Mouse (Mus musculus) forebrain, embryonic 14.5 days (tissue): ENCODE measurements at regions not wholly inside any gene's neighbourhood (a gene's known extent, or its start where the extent isn't known, plus 50 kb on each side); places are given as distances from the start of the nearest gene placed in this dataset.

ENCODE experiments used
- ATAC-seq: fragments of 200-750 bp; cut with Nextera tagmentation; 2 replicates; pipeline ENCODE4 v1.8.0; 2017; ENCODE audit warnings: mild to moderate bottlenecking, moderate library complexity
- DNase-seq: peaks from one replicate; pipeline ENCODE4 v3.0.0-alpha.2; 2015; ENCODE audit warnings: low spot score
- H3K27ac ChIP-seq: fragments of 300-500 bp; sonication (generic); 2 replicates; pipeline ENCODE4 v1.5.1; 2014; ENCODE audit warnings: low read depth, mild to moderate bottlenecking, control low read depth, low read length, moderate library complexity
- H3K27me3 ChIP-seq: fragments of 300-500 bp; sonication (generic); replicated peaks from 2 replicates; pipeline ENCODE4 v1.6.1; 2014; ENCODE audit warnings: low read length, control low read depth, mixed read lengths; ENCODE audit not compliant: control insufficient read depth, insufficient read depth
- H3K36me3 ChIP-seq: fragments of 300-500 bp; sonication (generic); 2 replicates; pipeline ENCODE4 v1.6.1; 2014; ENCODE audit warnings: low read length, control low read depth; ENCODE audit not compliant: control insufficient read depth, insufficient read depth
- H3K4me1 ChIP-seq: fragments of 300-500 bp; sonication (generic); 2 replicates; pipeline ENCODE4 v1.6.1; 2014; ENCODE audit warnings: antibody characterized with exemption, low read length, control low read depth; ENCODE audit not compliant: control insufficient read depth, insufficient read depth
- H3K4me2 ChIP-seq: fragments of 300-500 bp; sonication (generic); 2 replicates; pipeline ENCODE4 v1.6.1; 2014; ENCODE audit warnings: mild to moderate bottlenecking, control low read depth, low read length
- H3K4me3 ChIP-seq: fragments of 300-500 bp; sonication (generic); 2 replicates; pipeline ENCODE4 v1.5.1; 2014; ENCODE audit warnings: low read depth, low read length, control low read depth
- H3K9ac ChIP-seq: fragments of 300-500 bp; sonication (generic); 2 replicates; pipeline ENCODE4 v1.6.1; 2014; ENCODE audit warnings: mild to moderate bottlenecking, low read length, control low read depth, moderate library complexity
- H3K9me3 ChIP-seq: fragments of 300-500 bp; sonication (generic); replicated peaks from 2 replicates; pipeline ENCODE4 v1.6.1; 2016; ENCODE audit warnings: low read length, control low read depth, mixed read lengths; ENCODE audit not compliant: control insufficient read depth
- WGBS: fragments of 180-500 bp; shearing (Covaris S2); extraction: QIAGEN DNeasy Blood & Tissue Kit; methylation state at CpG from one replicate; pipeline ENCODE4 v1.1.7; 2014; 5-methylcytosine and 5-hydroxymethylcytosine counted together

DNA sequence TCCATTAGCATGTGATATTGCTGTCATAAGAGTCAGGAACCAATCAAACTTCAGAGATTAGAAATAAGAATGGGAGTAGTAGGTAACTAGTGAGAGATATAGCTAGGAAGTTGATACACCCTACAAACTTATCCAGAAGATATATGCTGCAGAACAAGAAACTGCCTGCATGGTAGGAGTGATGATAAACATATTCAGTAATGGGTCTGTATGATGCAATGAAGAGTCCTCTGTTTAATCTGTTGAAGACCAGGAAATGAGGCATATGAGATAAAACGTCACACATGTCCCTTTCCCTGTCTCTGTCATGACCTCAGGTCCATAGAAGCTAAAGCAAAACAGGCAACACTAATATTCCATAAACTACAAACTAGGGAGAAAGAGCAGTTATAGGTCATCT is 162.2 kb upstream of the Ppargc1a start:
- no peaks in the 10 kb centered on the region for H3K27me3 ChIP-seq
- no peak overlapping the region for H3K4me2 ChIP-seq
- H3K9ac ChIP-seq = no peak overlapping the region
- 85% methylated on average over 1 of the region's 1 CpGs for whole genome bisulfite sequencing
- H3K9me3 ChIP-seq = no peaks in the 10 kb centered on the region
- no peak for DNase-seq
- no peak overlapping the region for H3K4me3 ChIP-seq
- ATAC-seq = no peak
- H3K27ac ChIP-seq = no peak overlapping the region
- no peaks in the 10 kb centered on the region for H3K36me3 ChIP-seq
- no peaks in the 10 kb centered on the region for H3K4me1 ChIP-seq

DNA sequence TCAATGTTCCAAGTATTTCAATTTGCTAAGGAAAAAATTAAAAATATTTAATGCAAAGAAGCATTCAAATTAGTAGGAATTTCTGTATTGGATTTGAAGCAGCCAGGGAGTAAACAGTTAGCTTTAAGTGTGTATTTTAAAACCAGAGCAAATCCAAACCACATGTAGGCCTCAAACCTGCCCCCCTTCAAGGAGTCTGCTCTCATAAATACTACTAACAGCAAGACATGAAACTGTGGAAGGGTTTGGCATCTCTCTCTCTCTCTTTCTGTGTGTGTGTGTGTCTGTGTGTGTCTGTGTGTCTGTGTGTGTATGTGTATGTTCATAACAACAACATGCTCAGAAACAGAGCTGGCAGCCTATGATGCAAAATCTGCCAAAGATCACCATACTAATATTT is 159.2 kb upstream of the Ppargc1a start:
- H3K27ac ChIP-seq = no peak overlapping the region
- no peak for DNase-seq
- no peak overlapping the region for H3K9ac ChIP-seq
- H3K27me3 ChIP-seq = no peaks in the 10 kb centered on the region
- no peak overlapping the region for H3K4me2 ChIP-seq
- no peaks in the 10 kb centered on the region for H3K4me1 ChIP-seq
- no peak for ATAC-seq
- H3K4me3 ChIP-seq = no peak overlapping the region
- no peaks in the 10 kb centered on the region for H3K9me3 ChIP-seq
- no peaks in the 10 kb centered on the region for H3K36me3 ChIP-seq

DNA sequence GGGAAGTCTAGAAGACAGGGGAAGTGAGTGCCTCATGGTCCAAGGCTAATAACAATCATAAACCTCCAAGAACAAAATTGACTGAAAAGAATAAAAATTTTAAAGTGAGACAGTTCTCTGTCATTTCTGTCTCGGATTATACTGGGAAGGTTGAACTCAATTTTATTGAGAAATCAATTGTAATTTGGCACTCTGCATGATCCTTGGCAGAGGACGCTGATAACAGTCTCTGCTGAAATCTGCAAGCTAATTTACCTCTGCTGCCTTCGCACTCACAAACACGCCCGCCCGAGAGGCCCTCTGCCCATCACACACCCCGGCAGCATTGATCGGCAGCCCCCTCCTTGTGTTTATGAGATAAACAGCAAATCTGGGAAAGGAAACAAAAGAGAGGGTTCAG is 151.4 kb upstream of the Ppargc1a start:
- Histone ChIP-seq H3K4me3 (no peak overlapping the region), H3K9ac (no peak overlapping the region), H3K4me2 (no peak overlapping the region), H3K36me3 (no peaks in the 10 kb centered on the region), H3K9me3 (no peaks in the 10 kb centered on the region), H3K4me1 (no peaks in the 10 kb centered on the region), H3K27ac (no peak overlapping the region), H3K27me3 (no peaks in the 10 kb centered on the region)
- no peak for ATAC-seq
- 83% methylated on average over 8 of the region's 8 CpGs for WGBS
- no peak for DNase-seq

DNA sequence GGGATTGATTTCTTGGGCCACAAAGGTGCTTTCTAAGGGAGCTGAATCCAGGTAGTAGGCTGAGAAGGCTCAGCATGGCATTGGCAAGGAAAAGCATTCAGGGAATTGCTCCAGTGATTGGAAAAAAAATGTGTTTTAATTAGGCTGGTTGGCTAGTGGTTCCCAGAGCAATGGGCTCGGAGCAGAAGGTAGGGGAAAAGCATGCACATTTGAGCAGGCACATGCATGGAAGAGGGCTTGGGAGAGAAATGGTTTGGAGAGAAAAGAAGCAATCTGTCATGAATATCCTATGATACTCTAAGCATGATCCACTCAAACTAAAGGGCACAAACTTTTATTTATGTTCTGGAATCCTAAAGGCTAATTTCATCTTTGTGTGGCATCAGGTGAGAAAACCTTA is 150.9 kb upstream of the Ppargc1a start:
- no peaks in the 10 kb centered on the region for H3K27me3 ChIP-seq
- ATAC-seq (no peak), DNase-seq (no peak)
- H3K4me1 ChIP-seq = no peaks in the 10 kb centered on the region
- no peaks in the 10 kb centered on the region for H3K9me3 ChIP-seq
- WGBS = 50% methylated on average over 1 of the region's 1 CpGs
- H3K9ac ChIP-seq = no peak overlapping the region
- H3K36me3 ChIP-seq = no peaks in the 10 kb centered on the region
- no peak overlapping the region for H3K27ac ChIP-seq
- H3K4me3 ChIP-seq = no peak overlapping the region
- no peak overlapping the region for H3K4me2 ChIP-seq

GRCm38 (mm10) chr5:51711860-51712560 is 144.5 kb upstream of the Ppargc1a start:
- no peak overlapping the region for H3K4me3 ChIP-seq
- no peaks in the 10 kb centered on the region for H3K27me3 ChIP-seq
- 80% methylated on average over 8 of the region's 8 CpGs for WGBS
- no peaks in the 10 kb centered on the region for H3K36me3 ChIP-seq
- H3K27ac ChIP-seq = no peak overlapping the region
- no peaks in the 10 kb centered on the region for H3K9me3 ChIP-seq
- DNase-seq (no peak), ATAC-seq (no peak)
- no peaks in the 10 kb centered on the region for H3K4me1 ChIP-seq
- H3K9ac ChIP-seq = no peak overlapping the region
- no peak overlapping the region for H3K4me2 ChIP-seq

DNA sequence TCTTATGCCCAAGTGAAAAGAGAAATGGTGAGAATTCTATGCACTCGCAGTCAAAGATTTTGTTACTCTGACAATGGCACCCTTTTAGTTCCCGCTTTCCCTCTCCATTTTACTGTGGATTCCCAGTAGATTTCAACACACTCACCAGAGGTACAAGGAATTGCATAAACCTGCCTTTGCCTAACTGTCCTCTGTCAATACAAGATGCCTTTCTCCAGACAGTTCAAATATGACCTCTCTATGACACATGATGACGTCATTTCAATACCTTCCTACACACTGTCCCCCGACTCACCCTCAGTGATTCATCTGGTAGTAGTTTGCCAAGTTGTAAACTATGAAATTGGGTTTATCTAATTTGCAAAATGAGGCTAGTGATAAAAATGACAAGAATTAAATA is 143.1 kb upstream of the Ppargc1a start:
- DNase-seq = no peak
- Histone ChIP-seq H3K27ac (no peak overlapping the region), H3K9me3 (no peaks in the 10 kb centered on the region), H3K36me3 (no peaks in the 10 kb centered on the region), H3K4me3 (no peak overlapping the region), H3K4me2 (no peak overlapping the region), H3K9ac (no peak overlapping the region), H3K4me1 (no peaks in the 10 kb centered on the region), H3K27me3 (no peaks in the 10 kb centered on the region)
- WGBS = 92% methylated on average over 4 of the region's 4 CpGs
- ATAC-seq = no peak

DNA sequence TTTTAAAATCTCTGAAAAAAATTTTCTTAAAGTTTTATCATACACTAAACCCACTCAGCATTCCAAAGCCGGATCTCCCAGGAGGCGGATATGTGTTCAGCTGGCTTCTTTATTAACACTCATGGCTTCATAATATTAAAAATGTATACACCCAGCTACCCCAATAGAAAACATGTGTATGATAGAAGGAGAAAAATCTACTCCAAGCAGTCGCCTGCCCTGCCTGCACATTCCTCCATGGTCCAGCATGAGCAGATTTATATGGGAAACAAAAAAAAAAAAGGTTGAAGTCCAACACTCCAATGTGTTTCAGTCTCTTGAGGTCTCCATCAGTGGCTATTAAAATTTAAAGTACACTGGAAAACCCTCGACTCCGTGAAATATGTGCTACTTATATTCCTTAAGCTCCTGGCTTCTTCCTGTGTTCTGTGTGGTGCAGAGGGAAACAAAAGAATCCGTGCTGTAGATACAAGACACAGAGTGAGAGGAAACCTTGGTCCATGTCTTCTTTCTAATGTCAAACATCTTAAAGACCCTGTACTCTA is 142.0 kb upstream of the Ppargc1a start:
- no peak overlapping the region for H3K4me3 ChIP-seq
- H3K9me3 ChIP-seq = no peaks in the 10 kb centered on the region
- no peak overlapping the region for H3K9ac ChIP-seq
- H3K27me3 ChIP-seq = no peaks in the 10 kb centered on the region
- H3K36me3 ChIP-seq = no peaks in the 10 kb centered on the region
- no peak for DNase-seq
- no peak overlapping the region for H3K4me2 ChIP-seq
- H3K27ac ChIP-seq = no peak overlapping the region
- 91% methylated on average over 6 of the region's 6 CpGs for WGBS
- ATAC-seq = no peak
- no peaks in the 10 kb centered on the region for H3K4me1 ChIP-seq

DNA sequence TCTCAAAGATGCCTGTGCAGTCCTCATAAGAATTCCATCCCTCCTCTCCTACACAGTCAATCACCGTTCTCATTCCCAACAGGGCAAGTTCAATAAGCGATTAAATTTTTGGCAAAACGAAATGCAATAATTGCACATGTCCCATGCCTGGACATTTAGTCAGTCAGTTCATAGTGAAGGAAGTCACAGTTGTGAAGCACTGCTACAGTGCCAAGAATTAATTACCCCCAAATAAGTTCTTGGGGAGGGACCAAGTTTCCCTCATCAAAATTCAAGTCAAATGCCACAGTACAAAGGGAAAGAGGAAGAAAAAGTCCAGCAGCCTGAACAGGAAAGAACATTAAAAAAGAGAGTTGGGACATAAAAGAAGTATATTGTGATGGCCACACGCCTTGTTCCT is 112.4 kb upstream of the Ppargc1a start:
- Histone ChIP-seq H3K36me3 (no peaks in the 10 kb centered on the region), H3K4me2 (no peak overlapping the region), H3K4me1 (peaks cover 3% of the 10 kb centered on the region; the same call in 1 of the 2 replicates), H3K9me3 (no peaks in the 10 kb centered on the region), H3K27ac (no peak overlapping the region), H3K27me3 (no peaks in the 10 kb centered on the region), H3K9ac (no peak overlapping the region), H3K4me3 (no peak overlapping the region)
- peak; percentile 78 for ATAC-seq
- WGBS = 46% methylated on average over 4 of the region's 4 CpGs
- peak; percentile 66 for DNase-seq

GRCm38 (mm10) chr5:51671190-51671589 is 103.7 kb upstream of the Ppargc1a start:
- no peak for DNase-seq
- no peak for ATAC-seq
- H3K36me3 ChIP-seq = no peaks in the 10 kb centered on the region
- no peak overlapping the region for H3K4me3 ChIP-seq
- no peaks in the 10 kb centered on the region for H3K9me3 ChIP-seq
- H3K27me3 ChIP-seq = no peaks in the 10 kb centered on the region
- no peak overlapping the region for H3K9ac ChIP-seq
- no peaks in the 10 kb centered on the region for H3K4me1 ChIP-seq
- H3K27ac ChIP-seq = no peak overlapping the region
- 94% methylated on average over 5 of the region's 5 CpGs for WGBS
- H3K4me2 ChIP-seq = no peak overlapping the region
